Mouse (Mus musculus) bone marrow, adult 2 months (tissue): ENCODE data around the gene Arid2.

Experiments
- CTCF ChIP-seq: fragments of 200-500 bp; IDR thresholded peaks from 2 replicates; pipeline ENCODE4 v1.5.1; 2011; ENCODE audit warnings: low read length, control low read depth; ENCODE audit not compliant: control insufficient read depth, insufficient read depth
- POLR2A ChIP-seq: fragments of 200-500 bp; IDR thresholded peaks from 2 replicates; pipeline ENCODE4 v1.6.1; 2011; ENCODE audit warnings: low read depth, mild to moderate bottlenecking, control low read depth, low read length, borderline replicate concordance; ENCODE audit not compliant: control insufficient read depth

- TF ChIP-seq CTCF (no peak), POLR2A (no peak)
Observed at GRCm38 (mm10) chr15:96264614-96265013, 22.7 kb upstream of the Arid2 start.
